Mouse (Mus musculus): ENCODE results near the gene Sec63. TPM values are rescaled to one million over a fixed set of nuclear protein-coding genes. Genes with fewer than 3 reads are reported as not detected.

The Sec63 gene
- polyA plus RNA-seq, 1 experiment = 18.0 TPM

GRCm38 (mm10) chr10:42842358-42842757 is 81.1 kb downstream of the Sec63 start:
- peaks cover 9% of the 10 kb centered on the region; the same call in 1 of the 2 replicates for H3K9me3 ChIP-seq
- H3K27me3 ChIP-seq (replicated peaks) = peaks cover 4% of the 10 kb centered on the region
- H3K36me3 ChIP-seq (replicated peaks; ENCODE audit: low read length) = peaks cover under 1% of the 10 kb centered on the region
- no peak overlapping the region for H3K4me3 ChIP-seq (replicated peaks)
- TF ChIP-seq GATA1 (IDR thresholded peaks at IDR 0.05; ENCODE audit: borderline replicate concordance, low read length) (no peak), FLI1 (IDR thresholded peaks at IDR 0.05; ENCODE audit: low read length) (no peak)
- H3K4me1 ChIP-seq = peaks cover 18% of the 10 kb centered on the region

GRCm38 (mm10) chr10:42843416-42843815 is 82.1 kb downstream of the Sec63 start:
- Histone ChIP-seq H3K36me3 (replicated peaks; ENCODE audit: low read length) (no peaks in the 10 kb centered on the region), H3K27me3 (replicated peaks) (peaks cover 4% of the 10 kb centered on the region), H3K4me3 (replicated peaks) (no peak overlapping the region), H3K4me1 (peaks cover 17% of the 10 kb centered on the region), H3K9me3 (0 out of 2 replicates have a peak, but pooled peaks cover 5% of the 10 kb centered on the region)
- no peak for TF ChIP-seq GATA1 (IDR thresholded peaks at IDR 0.05; ENCODE audit: borderline replicate concordance, low read length)
- no peak for TF ChIP-seq FLI1 (IDR thresholded peaks at IDR 0.05; ENCODE audit: low read length)

- Histone ChIP-seq H3K27me3 (replicated peaks) (peaks cover 4% of the 10 kb centered on the region), H3K36me3 (replicated peaks; ENCODE audit: low read length) (no peaks in the 10 kb centered on the region), H3K4me3 (replicated peaks) (no peak overlapping the region), H3K9me3 (no peaks in the 10 kb centered on the region), H3K4me1 (peaks cover 13% of the 10 kb centered on the region)
- no peak for TF ChIP-seq FLI1 (IDR thresholded peaks at IDR 0.05; ENCODE audit: low read length)
- TF ChIP-seq GATA1 (IDR thresholded peaks at IDR 0.05; ENCODE audit: borderline replicate concordance, low read length) = no peak
Measured at GRCm38 (mm10) chr10:42845480-42845879, 84.2 kb downstream of the Sec63 start.

DNA sequence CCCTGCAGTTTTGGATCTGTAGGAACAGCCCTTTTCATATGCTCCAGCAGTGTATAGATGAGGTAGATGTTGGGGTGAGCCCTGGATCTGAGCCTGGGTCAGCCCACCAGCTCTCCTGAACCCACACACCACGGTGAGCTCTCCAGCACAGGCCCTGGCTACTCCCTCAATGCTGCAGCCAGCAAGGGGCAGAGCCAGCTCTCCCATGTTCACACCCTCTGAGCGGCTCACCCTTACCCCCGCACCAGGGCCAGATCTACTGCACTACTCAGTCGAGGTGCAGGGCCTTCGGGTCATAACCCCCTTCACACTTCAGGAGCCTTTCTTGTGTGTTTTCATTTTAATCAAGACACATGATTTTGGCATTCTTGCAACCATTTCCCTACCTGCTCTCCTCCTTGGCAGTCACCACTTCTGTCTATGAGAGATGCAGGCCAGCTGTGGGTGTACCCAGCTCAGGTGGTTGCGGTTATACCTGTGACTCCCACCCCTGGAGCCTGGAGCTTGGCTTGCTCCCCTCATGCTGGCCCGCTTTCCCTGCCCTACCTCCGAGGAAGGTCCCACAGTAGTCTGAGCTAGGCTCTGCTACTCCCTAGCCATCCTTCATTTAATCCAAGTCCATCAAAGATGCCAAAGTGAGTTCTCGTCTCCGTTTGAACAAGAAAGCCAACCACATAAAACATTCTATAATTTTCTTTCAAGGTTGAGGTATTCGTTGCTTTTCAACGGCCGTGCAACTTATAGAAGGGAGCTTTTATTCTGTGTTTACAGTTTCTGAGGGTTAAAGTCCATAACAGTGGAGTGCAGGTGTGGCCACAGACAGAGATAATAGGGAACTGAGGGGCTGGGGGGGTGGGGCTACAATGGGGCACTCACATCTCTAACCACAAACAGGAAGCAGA is 87.1 kb downstream of the Sec63 start:
- H3K4me1 ChIP-seq = peaks cover 2% of the 10 kb centered on the region; the same call in 1 of the 2 replicates
- no peak for TF ChIP-seq FLI1 (IDR thresholded peaks at IDR 0.05; ENCODE audit: low read length)

DNA sequence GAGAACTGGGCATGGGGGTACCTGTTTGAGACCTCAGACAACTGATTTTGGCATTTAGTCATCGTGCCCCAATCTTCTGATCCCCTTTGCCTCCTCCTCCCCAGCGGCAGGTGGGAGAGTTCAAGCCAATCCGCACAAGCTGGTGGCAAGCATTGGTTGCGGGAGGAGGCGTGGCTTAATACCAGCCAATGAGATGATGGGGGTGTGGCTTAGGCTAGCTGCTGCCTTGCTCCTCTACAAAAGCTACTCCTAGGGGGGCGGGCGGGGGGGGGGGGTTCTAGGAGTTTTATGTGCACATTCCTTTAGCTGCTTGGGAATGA is 87.7 kb downstream of the Sec63 start:
- no peak for TF ChIP-seq FLI1 (IDR thresholded peaks at IDR 0.05; ENCODE audit: low read length)
- Histone ChIP-seq H3K36me3 (replicated peaks; ENCODE audit: low read length) (no peaks in the 10 kb centered on the region), H3K4me3 (replicated peaks) (no peak overlapping the region), H3K27me3 (replicated peaks) (peaks cover 6% of the 10 kb centered on the region), H3K4me1 (no peaks in the 10 kb centered on the region; the same call in 1 of the 2 replicates), H3K9me3 (peaks cover 22% of the 10 kb centered on the region)

More for the DNA sequence above, 87.1 kb downstream of the Sec63 start:
- no peak overlapping the region for H3K4me3 ChIP-seq (replicated peaks)
- H3K36me3 ChIP-seq (replicated peaks; ENCODE audit: low read length) = no peaks in the 10 kb centered on the region
- H3K9me3 ChIP-seq = peaks cover 16% of the 10 kb centered on the region
- peaks cover 6% of the 10 kb centered on the region for H3K27me3 ChIP-seq (replicated peaks)

DNA sequence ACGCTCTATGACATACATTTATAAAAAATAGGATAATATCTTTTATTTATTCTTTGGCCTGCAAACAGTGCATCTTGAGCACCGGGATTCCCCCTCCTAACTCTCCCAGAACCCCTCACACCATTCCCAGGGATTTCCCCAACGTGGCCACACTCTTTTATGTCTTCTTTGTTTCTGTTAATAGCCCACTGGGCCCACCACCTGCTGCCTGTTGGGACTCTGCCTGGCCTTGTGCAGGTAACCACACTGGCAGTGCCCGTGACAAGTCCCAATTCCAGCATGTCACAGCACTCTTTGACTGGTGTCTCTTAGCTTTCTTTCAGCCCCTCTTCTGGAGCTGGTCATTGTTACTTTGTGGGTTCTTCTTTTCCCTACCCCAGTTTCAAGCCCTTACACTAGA is 93.5 kb downstream of the Sec63 start:
- Histone ChIP-seq H3K36me3 (replicated peaks; ENCODE audit: low read length) (peaks cover 8% of the 10 kb centered on the region), H3K4me1 (peaks cover 9% of the 10 kb centered on the region), H3K27me3 (replicated peaks) (peaks cover 4% of the 10 kb centered on the region), H3K9me3 (peaks cover 47% of the 10 kb centered on the region), H3K4me3 (replicated peaks) (no peak overlapping the region)
- TF ChIP-seq GATA1 (IDR thresholded peaks at IDR 0.05; ENCODE audit: borderline replicate concordance, low read length) = no peak
- no peak for TF ChIP-seq FLI1 (IDR thresholded peaks at IDR 0.05; ENCODE audit: low read length)

DNA sequence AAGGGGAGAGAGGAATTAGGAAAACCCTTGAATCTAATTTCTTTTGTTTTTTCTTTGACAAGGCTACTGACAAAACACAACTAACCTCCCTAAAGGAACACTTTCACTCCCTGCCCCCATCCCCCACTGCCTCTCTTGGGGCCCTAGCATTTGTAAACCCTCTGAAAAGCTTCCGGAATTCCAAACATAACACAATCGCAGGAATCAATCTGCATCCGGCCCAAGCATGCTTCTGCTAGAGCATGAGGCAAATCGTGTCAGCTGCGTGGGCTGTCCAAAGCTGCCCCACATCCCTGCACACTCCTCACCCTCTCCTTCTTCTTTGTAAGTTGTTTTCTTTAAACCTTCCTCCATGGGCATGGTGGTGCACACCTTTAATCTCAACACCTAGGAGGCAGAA is 94.0 kb downstream of the Sec63 start:
- peaks cover 8% of the 10 kb centered on the region for H3K36me3 ChIP-seq (replicated peaks; ENCODE audit: low read length)
- TF ChIP-seq GATA1 (IDR thresholded peaks at IDR 0.05; ENCODE audit: borderline replicate concordance, low read length) (no peak), FLI1 (IDR thresholded peaks at IDR 0.05; ENCODE audit: low read length) (no peak)
- peaks cover 13% of the 10 kb centered on the region for H3K4me1 ChIP-seq
- H3K9me3 ChIP-seq = peaks cover 47% of the 10 kb centered on the region
- no peak overlapping the region for H3K4me3 ChIP-seq (replicated peaks)
- peaks cover 4% of the 10 kb centered on the region for H3K27me3 ChIP-seq (replicated peaks)

GRCm38 (mm10) chr10:42856574-42856973 is 95.3 kb downstream of the Sec63 start:
- peaks cover 8% of the 10 kb centered on the region for H3K36me3 ChIP-seq (replicated peaks; ENCODE audit: low read length)
- peaks cover 2% of the 10 kb centered on the region for H3K27me3 ChIP-seq (replicated peaks)
- H3K4me3 ChIP-seq (replicated peaks) = no peak overlapping the region
- peaks cover 23% of the 10 kb centered on the region for H3K4me1 ChIP-seq
- TF ChIP-seq GATA1 (IDR thresholded peaks at IDR 0.05; ENCODE audit: borderline replicate concordance, low read length) (no peak), FLI1 (IDR thresholded peaks at IDR 0.05; ENCODE audit: low read length) (no peak)
- peaks cover 42% of the 10 kb centered on the region for H3K9me3 ChIP-seq

DNA sequence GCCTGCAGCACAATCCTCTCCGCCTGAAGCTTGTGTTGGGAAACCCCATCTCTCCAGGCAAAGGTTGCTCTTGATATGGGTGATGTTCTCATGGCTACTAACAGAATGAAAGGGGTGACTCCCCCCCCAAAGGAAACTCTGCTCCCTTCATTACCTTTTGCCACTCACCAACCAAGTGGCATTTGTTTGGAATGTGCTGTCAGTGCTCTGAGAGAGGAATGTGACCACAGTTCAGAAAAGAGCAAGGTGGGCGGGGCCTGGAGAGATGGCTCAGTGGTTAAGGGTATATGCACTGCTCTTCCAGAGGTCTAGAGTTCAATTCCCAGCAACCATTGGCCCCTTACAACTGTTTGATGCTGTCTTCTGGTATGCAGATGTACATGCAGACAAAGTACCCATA is 95.7 kb downstream of the Sec63 start:
- no peak overlapping the region for H3K4me3 ChIP-seq (replicated peaks)

GRCm38 (mm10) chr10:42859781-42860158 is 98.5 kb downstream of the Sec63 start:
- TF ChIP-seq GATA1 (IDR thresholded peaks at IDR 0.05; ENCODE audit: borderline replicate concordance, low read length) (no peak), FLI1 (IDR thresholded peaks at IDR 0.05; ENCODE audit: low read length) (no peak)
- peaks cover 47% of the 10 kb centered on the region for H3K4me1 ChIP-seq
- no peak overlapping the region for H3K4me3 ChIP-seq (replicated peaks)
- H3K36me3 ChIP-seq (replicated peaks; ENCODE audit: low read length) = peaks cover 8% of the 10 kb centered on the region
- peaks cover 21% of the 10 kb centered on the region for H3K9me3 ChIP-seq
- peaks cover 4% of the 10 kb centered on the region for H3K27me3 ChIP-seq (replicated peaks)

More for the DNA sequence above, 95.7 kb downstream of the Sec63 start:
- peaks cover 2% of the 10 kb centered on the region for H3K27me3 ChIP-seq (replicated peaks)
- H3K9me3 ChIP-seq = peaks cover 42% of the 10 kb centered on the region
- peaks cover 8% of the 10 kb centered on the region for H3K36me3 ChIP-seq (replicated peaks; ENCODE audit: low read length)
- TF ChIP-seq FLI1 (IDR thresholded peaks at IDR 0.05; ENCODE audit: low read length) = no peak
- TF ChIP-seq GATA1 (IDR thresholded peaks at IDR 0.05; ENCODE audit: borderline replicate concordance, low read length) = no peak
- H3K4me1 ChIP-seq = peaks cover 27% of the 10 kb centered on the region

All from megakaryocyte, embryonic 14.5 days (primary cell).